Mouse (Mus musculus): Measurements from ENCODE around the gene Noxa1. TPM values are rescaled to one million over a fixed set of nuclear protein-coding genes. Genes with fewer than 3 reads are reported as not detected.

Gene Noxa1
- total RNA-seq, 2 experiments from 2014 or later: not detected

GRCm38 (mm10) chr2:25098005-25098615 lies 3.2 kb upstream of the Noxa1 start:
- peak in 1 of 2 experiments; percentile 19 for DNase-seq

- no peak for DNase-seq
These were observed 202 bp downstream of the Noxa1 start for GRCm38 (mm10) chr2:25094785-25095108.

GRCm38 (mm10) chr2:25088636-25089035 lies 6.3 kb downstream of the Noxa1 start:
- no peak for DNase-seq

GRCm38 (mm10) chr2:25087842-25088241 lies 7.1 kb downstream of the Noxa1 start:
- no peak for DNase-seq

GRCm38 (mm10) chr2:25085571-25085970 lies 9.4 kb downstream of the Noxa1 start:
- no peak for DNase-seq

- no peak for DNase-seq
These were observed 11.3 kb downstream of the Noxa1 start for GRCm38 (mm10) chr2:25083697-25084096.

GRCm38 (mm10) chr2:25080076-25080475 lies 14.9 kb downstream of the Noxa1 start, which contains the start of gene Entpd8:
TSS of gene Entpd8 (plus strand) at chr2:25080304.
- DNase-seq: no peak

GRCm38 (mm10) chr2:25078967-25079366 lies 16.0 kb downstream of the Noxa1 start:
- DNase-seq: no peak

- DNase-seq: no peak
These were observed 19.4 kb downstream of the Noxa1 start for GRCm38 (mm10) chr2:25075506-25075905.

GRCm38 (mm10) chr2:25072398-25072797 lies 22.6 kb downstream of the Noxa1 start:
- DNase-seq: no peak

- no peak for DNase-seq
These were observed 25.4 kb downstream of the Noxa1 start for GRCm38 (mm10) chr2:25069537-25069936.

GRCm38 (mm10) chr2:25066552-25066951 lies 28.4 kb downstream of the Noxa1 start:
- no peak for DNase-seq

GRCm38 (mm10) chr2:25065537-25065936 lies 29.4 kb downstream of the Noxa1 start:
- no peak for DNase-seq

- DNase-seq: no peak
These were observed 30.7 kb downstream of the Noxa1 start for GRCm38 (mm10) chr2:25064285-25064684.

- no peak for DNase-seq
These were observed 31.4 kb downstream of the Noxa1 start for GRCm38 (mm10) chr2:25063523-25063922.

GRCm38 (mm10) chr2:25058926-25059325 lies 36.0 kb downstream of the Noxa1 start:
- DNase-seq: no peak

GRCm38 (mm10) chr2:25055409-25056155 lies 39.4 kb downstream of the Noxa1 start:
- no peak for DNase-seq

GRCm38 (mm10) chr2:25055068-25055405 lies 39.9 kb downstream of the Noxa1 start:
- DNase-seq: peak; percentile 91

- peak; percentile 90 to 91 for DNase-seq
These were observed 40.5 kb downstream of the Noxa1 start, which contains the start of gene Nsmf for GRCm38 (mm10) chr2:25054221-25055067. TSS of gene Nsmf (plus strand) at chr2:25054355.

- peak in 1 of 2 experiments; percentile 10 for DNase-seq
These were observed 41.8 kb downstream of the Noxa1 start for GRCm38 (mm10) chr2:25053101-25053500.

GRCm38 (mm10) chr2:25051450-25051849 lies 43.5 kb downstream of the Noxa1 start:
- no peak for DNase-seq

- peak; percentile 70 to 76 for DNase-seq
These were observed 44.0 kb downstream of the Noxa1 start for GRCm38 (mm10) chr2:25050921-25051320.

GRCm38 (mm10) chr2:25040089-25040488 lies 54.9 kb downstream of the Noxa1 start:
- no peak for DNase-seq

Data from layer of hippocampus, postnatal 36 days (tissue).